Mouse (Mus musculus): ENCODE results near the gene Atxn2. TPM values are rescaled to one million over a fixed set of nuclear protein-coding genes. Genes with fewer than 3 reads are reported as not detected.
"Not testable (repeated sequence)": the region's sequence is repeated elsewhere in the genome, so short reads cannot be mapped to it uniquely, and the experiment has no call there.

The Atxn2 gene
- total and polyA plus RNA-seq, 2 experiments from 2014 or later: 102 to 103 TPM

GRCm38 (mm10) chr5:121742915-121743314 lies 31.8 kb downstream of the Atxn2 start:
- Histone ChIP-seq H3K4me1 (ENCODE audit: insufficient read depth, low read length) (no peaks in the 10 kb centered on the region), H3K4me3 (ENCODE audit: low read depth, low read length) (no peak overlapping the region), H3K27ac (ENCODE audit: low read depth, low read length) (no peak overlapping the region), H3K9me3 (ENCODE audit: low read length) (no peaks in the 10 kb centered on the region), H3K36me3 (ENCODE audit: insufficient read depth, low read length) (no peaks in the 10 kb centered on the region), H3K4me2 (ENCODE audit: low read depth, low read length, poor library complexity, severe bottlenecking) (no peak overlapping the region), H3K9ac (replicated peaks; ENCODE audit: low read length, poor library complexity, severe bottlenecking) (no peak overlapping the region), H3K27me3 (ENCODE audit: insufficient read depth, low read length) (no peaks in the 10 kb centered on the region)
- ATAC-seq (ENCODE audit: low FRiP score) (no peak), DNase-seq (ENCODE audit: low spot score) (no peak)
- 92% methylated on average over 2 of the region's 2 CpGs for whole genome bisulfite sequencing
- TF ChIP-seq CTCF (IDR thresholded peaks at IDR 0.05): no peak

GRCm38 (mm10) chr5:121747884-121748594 lies 36.9 kb downstream of the Atxn2 start:
- H3K27me3 ChIP-seq (ENCODE audit: insufficient read depth, low read length); H3K9ac ChIP-seq (replicated peaks; ENCODE audit: low read length, poor library complexity, severe bottlenecking); H3K4me2 ChIP-seq (ENCODE audit: low read depth, low read length, poor library complexity, severe bottlenecking); H3K4me1 ChIP-seq (ENCODE audit: insufficient read depth, low read length); ATAC-seq (ENCODE audit: low FRiP score); H3K9me3 ChIP-seq (ENCODE audit: low read length); H3K27ac ChIP-seq (ENCODE audit: low read depth, low read length); H3K4me3 ChIP-seq (ENCODE audit: low read depth, low read length); DNase-seq (ENCODE audit: low spot score): not testable (repeated sequence)
- WGBS: 98% methylated on average over 3 of the region's 4 CpGs
- H3K36me3 ChIP-seq (ENCODE audit: insufficient read depth, low read length): peaks cover 14% of the 10 kb centered on the region

GRCm38 (mm10) chr5:121749633-121750032 lies 38.5 kb downstream of the Atxn2 start:
- Histone ChIP-seq H3K9me3 (ENCODE audit: low read length) (no peaks in the 10 kb centered on the region), H3K36me3 (ENCODE audit: insufficient read depth, low read length) (peaks cover 17% of the 10 kb centered on the region), H3K4me1 (ENCODE audit: insufficient read depth, low read length) (no peaks in the 10 kb centered on the region), H3K27me3 (ENCODE audit: insufficient read depth, low read length) (no peaks in the 10 kb centered on the region), H3K4me3 (ENCODE audit: low read depth, low read length) (no peak overlapping the region), H3K9ac (replicated peaks; ENCODE audit: low read length, poor library complexity, severe bottlenecking) (no peak overlapping the region), H3K27ac (ENCODE audit: low read depth, low read length) (no peak overlapping the region), H3K4me2 (ENCODE audit: low read depth, low read length, poor library complexity, severe bottlenecking) (no peak overlapping the region)
- WGBS: 97% methylated on average over 2 of the region's 2 CpGs
- DNase-seq (ENCODE audit: low spot score): no peak
- ATAC-seq (ENCODE audit: low FRiP score): no peak
- TF ChIP-seq CTCF (IDR thresholded peaks at IDR 0.05): no peak

- no peaks in the 10 kb centered on the region for H3K27me3 ChIP-seq (ENCODE audit: insufficient read depth, low read length)
- 22% methylated on average over 2 of the region's 2 CpGs for WGBS
- ATAC-seq (ENCODE audit: low FRiP score): no peak
Observed at GRCm38 (mm10) chr5:121757900-121758299, 46.8 kb downstream of the Atxn2 start.

GRCm38 (mm10) chr5:121758341-121758740 lies 47.2 kb downstream of the Atxn2 start:
- Histone ChIP-seq H3K9ac (replicated peaks; ENCODE audit: low read length, poor library complexity, severe bottlenecking) (no peak overlapping the region), H3K36me3 (ENCODE audit: insufficient read depth, low read length) (peaks cover 7% of the 10 kb centered on the region; the same call in 1 of the 2 replicates), H3K27ac (ENCODE audit: low read depth, low read length) (no peak overlapping the region), H3K27me3 (ENCODE audit: insufficient read depth, low read length) (no peaks in the 10 kb centered on the region), H3K4me2 (ENCODE audit: low read depth, low read length, poor library complexity, severe bottlenecking) (no peak overlapping the region), H3K9me3 (ENCODE audit: low read length) (no peaks in the 10 kb centered on the region), H3K4me3 (ENCODE audit: low read depth, low read length) (no peak overlapping the region), H3K4me1 (ENCODE audit: insufficient read depth, low read length) (no peaks in the 10 kb centered on the region)
- DNase-seq (ENCODE audit: low spot score) (no peak), ATAC-seq (ENCODE audit: low FRiP score) (no peak)
- 80% methylated on average over 4 of the region's 4 CpGs for WGBS
- no peak for TF ChIP-seq CTCF (IDR thresholded peaks at IDR 0.05)

More at GRCm38 (mm10) chr5:121757900-121758299, 46.8 kb downstream of the Atxn2 start:
- DNase-seq (ENCODE audit: low spot score): peak; percentile 29
- H3K4me2 ChIP-seq (ENCODE audit: low read depth, low read length, poor library complexity, severe bottlenecking): no peak overlapping the region
- no peak overlapping the region for H3K4me3 ChIP-seq (ENCODE audit: low read depth, low read length)
- no peak for TF ChIP-seq CTCF (IDR thresholded peaks at IDR 0.05)
- H3K27ac ChIP-seq (ENCODE audit: low read depth, low read length): no peak overlapping the region
- no peaks in the 10 kb centered on the region for H3K9me3 ChIP-seq (ENCODE audit: low read length)
- peaks cover 8% of the 10 kb centered on the region; the same call in 1 of the 2 replicates for H3K36me3 ChIP-seq (ENCODE audit: insufficient read depth, low read length)
- no peaks in the 10 kb centered on the region for H3K4me1 ChIP-seq (ENCODE audit: insufficient read depth, low read length)
- no peak overlapping the region for H3K9ac ChIP-seq (replicated peaks; ENCODE audit: low read length, poor library complexity, severe bottlenecking)

GRCm38 (mm10) chr5:121759921-121760320 lies 48.8 kb downstream of the Atxn2 start:
- no peaks in the 10 kb centered on the region for H3K9me3 ChIP-seq (ENCODE audit: low read length)
- DNase-seq (ENCODE audit: low spot score) (no peak), ATAC-seq (ENCODE audit: low FRiP score) (no peak)
- H3K36me3 ChIP-seq (ENCODE audit: insufficient read depth, low read length): 0 out of 2 replicates have a peak, but pooled peaks cover 5% of the 10 kb centered on the region
- H3K4me2 ChIP-seq (ENCODE audit: low read depth, low read length, poor library complexity, severe bottlenecking): no peak overlapping the region
- 83% methylated on average over 4 of the region's 4 CpGs for WGBS
- TF ChIP-seq CTCF (IDR thresholded peaks at IDR 0.05): no peak
- H3K4me1 ChIP-seq (ENCODE audit: insufficient read depth, low read length): no peaks in the 10 kb centered on the region
- no peak overlapping the region for H3K4me3 ChIP-seq (ENCODE audit: low read depth, low read length)
- no peak overlapping the region for H3K27ac ChIP-seq (ENCODE audit: low read depth, low read length)
- H3K27me3 ChIP-seq (ENCODE audit: insufficient read depth, low read length): no peaks in the 10 kb centered on the region
- no peak overlapping the region for H3K9ac ChIP-seq (replicated peaks; ENCODE audit: low read length, poor library complexity, severe bottlenecking)

All from midbrain, postnatal 0 days (tissue).